Mouse (Mus musculus): ENCODE measurements at regions not wholly inside any gene's neighbourhood (a gene's known extent, or its start where the extent isn't known, plus 50 kb on each side); places are given as distances from the start of the nearest gene placed in this dataset.

- no peak overlapping the region for H3K4me2 ChIP-seq (replicated peaks)
- no peaks in the 10 kb centered on the region for H3K36me3 ChIP-seq
- H3K9ac ChIP-seq = no peak overlapping the region
- ATAC-seq (ENCODE audit: insufficient number of reproducible peaks, insufficient read depth, low FRiP score, low TSS enrichment) = no peak
- no peaks in the 10 kb centered on the region for H3K27me3 ChIP-seq
- no peaks in the 10 kb centered on the region for H3K4me1 ChIP-seq
- 61% methylated on average over 1 of the region's 1 CpGs for WGBS
- no peak overlapping the region for H3K27ac ChIP-seq
- H3K4me3 ChIP-seq = no peak overlapping the region
- no peaks in the 10 kb centered on the region for H3K9me3 ChIP-seq
Measured at GRCm38 (mm10) chr12:6211266-6211665, 835.8 kb upstream of the Klhl29 start.

- no peaks in the 10 kb centered on the region for H3K27me3 ChIP-seq
- H3K4me2 ChIP-seq (replicated peaks) = no peak overlapping the region
- H3K9ac ChIP-seq = no peak overlapping the region
- no peak overlapping the region for H3K4me3 ChIP-seq
- no peaks in the 10 kb centered on the region for H3K36me3 ChIP-seq
- H3K9me3 ChIP-seq = no peaks in the 10 kb centered on the region
- 66% methylated on average over 3 of the region's 3 CpGs for WGBS
- H3K27ac ChIP-seq = no peak overlapping the region
- no peaks in the 10 kb centered on the region for H3K4me1 ChIP-seq
- no peak for ATAC-seq (ENCODE audit: insufficient number of reproducible peaks, insufficient read depth, low FRiP score, low TSS enrichment)
Measured at GRCm38 (mm10) chr12:6189232-6189631, 813.8 kb upstream of the Klhl29 start.

- ATAC-seq (ENCODE audit: insufficient number of reproducible peaks, insufficient read depth, low FRiP score, low TSS enrichment) = no peak
Measured at GRCm38 (mm10) chr12:6168795-6169194, 793.3 kb upstream of the Klhl29 start.

GRCm38 (mm10) chr12:6154287-6154686, 778.8 kb upstream of the Klhl29 start:
- 84% methylated on average over 2 of the region's 2 CpGs for WGBS
- H3K9ac ChIP-seq = no peak overlapping the region
- H3K4me3 ChIP-seq = no peak overlapping the region
- H3K36me3 ChIP-seq = no peaks in the 10 kb centered on the region
- H3K27ac ChIP-seq = no peak overlapping the region
- H3K27me3 ChIP-seq = no peaks in the 10 kb centered on the region
- no peaks in the 10 kb centered on the region for H3K4me1 ChIP-seq
- ATAC-seq (ENCODE audit: insufficient number of reproducible peaks, insufficient read depth, low FRiP score, low TSS enrichment) = no peak
- H3K9me3 ChIP-seq = no peaks in the 10 kb centered on the region
- H3K4me2 ChIP-seq (replicated peaks) = no peak overlapping the region

More at GRCm38 (mm10) chr12:6168795-6169194, 793.3 kb upstream of the Klhl29 start:
- no peaks in the 10 kb centered on the region for H3K9me3 ChIP-seq
- no peaks in the 10 kb centered on the region for H3K4me1 ChIP-seq
- no peak overlapping the region for H3K27ac ChIP-seq
- no peak overlapping the region for H3K9ac ChIP-seq
- no peak overlapping the region for H3K4me2 ChIP-seq (replicated peaks)
- H3K4me3 ChIP-seq = no peak overlapping the region
- H3K27me3 ChIP-seq = no peaks in the 10 kb centered on the region
- no peaks in the 10 kb centered on the region for H3K36me3 ChIP-seq

- H3K4me1 ChIP-seq = no peaks in the 10 kb centered on the region
- H3K27me3 ChIP-seq = no peaks in the 10 kb centered on the region
- H3K4me2 ChIP-seq (replicated peaks) = no peak overlapping the region
- H3K4me3 ChIP-seq = no peak overlapping the region
- H3K36me3 ChIP-seq = no peaks in the 10 kb centered on the region
- ATAC-seq (ENCODE audit: insufficient number of reproducible peaks, insufficient read depth, low FRiP score, low TSS enrichment) = no peak
- H3K27ac ChIP-seq = no peak overlapping the region
- H3K9ac ChIP-seq = no peak overlapping the region
- 88% methylated on average over 3 of the region's 3 CpGs for WGBS
- no peaks in the 10 kb centered on the region for H3K9me3 ChIP-seq
Measured at GRCm38 (mm10) chr12:6151476-6151875, 776.0 kb upstream of the Klhl29 start.

- H3K36me3 ChIP-seq = no peaks in the 10 kb centered on the region
- 84% methylated on average over 2 of the region's 2 CpGs for WGBS
- no peaks in the 10 kb centered on the region for H3K9me3 ChIP-seq
- H3K4me3 ChIP-seq = no peak overlapping the region
- H3K27ac ChIP-seq = no peak overlapping the region
- no peak for ATAC-seq (ENCODE audit: insufficient number of reproducible peaks, insufficient read depth, low FRiP score, low TSS enrichment)
- H3K4me2 ChIP-seq (replicated peaks) = no peak overlapping the region
- no peaks in the 10 kb centered on the region for H3K4me1 ChIP-seq
- no peak overlapping the region for H3K9ac ChIP-seq
- H3K27me3 ChIP-seq = no peaks in the 10 kb centered on the region
Measured at GRCm38 (mm10) chr12:6132451-6132850, 757.0 kb upstream of the Klhl29 start.

- Histone ChIP-seq H3K4me1 (no peaks in the 10 kb centered on the region), H3K9ac (no peak overlapping the region), H3K27ac (no peak overlapping the region), H3K9me3 (no peaks in the 10 kb centered on the region), H3K4me2 (replicated peaks) (no peak overlapping the region), H3K27me3 (no peaks in the 10 kb centered on the region), H3K36me3 (no peaks in the 10 kb centered on the region), H3K4me3 (no peak overlapping the region)
- ATAC-seq (ENCODE audit: insufficient number of reproducible peaks, insufficient read depth, low FRiP score, low TSS enrichment) = no peak
- WGBS = 78% methylated on average over 3 of the region's 3 CpGs
Measured at GRCm38 (mm10) chr12:6119557-6119956, 744.1 kb upstream of the Klhl29 start.

GRCm38 (mm10) chr12:6115254-6115653, 739.8 kb upstream of the Klhl29 start:
- no peaks in the 10 kb centered on the region for H3K36me3 ChIP-seq
- H3K9ac ChIP-seq = no peak overlapping the region
- WGBS = 69% methylated on average over 1 of the region's 1 CpGs
- H3K27me3 ChIP-seq = no peaks in the 10 kb centered on the region
- no peaks in the 10 kb centered on the region for H3K9me3 ChIP-seq
- no peak overlapping the region for H3K27ac ChIP-seq
- H3K4me1 ChIP-seq = no peaks in the 10 kb centered on the region
- no peak overlapping the region for H3K4me3 ChIP-seq
- H3K4me2 ChIP-seq (replicated peaks) = no peak overlapping the region
- no peak for ATAC-seq (ENCODE audit: insufficient number of reproducible peaks, insufficient read depth, low FRiP score, low TSS enrichment)

- WGBS = 73% methylated on average over 1 of the region's 1 CpGs
- Histone ChIP-seq H3K4me2 (replicated peaks) (no peak overlapping the region), H3K9me3 (no peaks in the 10 kb centered on the region), H3K4me3 (no peak overlapping the region), H3K27me3 (no peaks in the 10 kb centered on the region), H3K27ac (no peak overlapping the region), H3K36me3 (no peaks in the 10 kb centered on the region), H3K4me1 (no peaks in the 10 kb centered on the region), H3K9ac (no peak overlapping the region)
- no peak for ATAC-seq (ENCODE audit: insufficient number of reproducible peaks, insufficient read depth, low FRiP score, low TSS enrichment)
Measured at GRCm38 (mm10) chr12:6097295-6097694, 721.8 kb upstream of the Klhl29 start.

- Histone ChIP-seq H3K4me3 (no peak overlapping the region), H3K4me2 (replicated peaks) (no peak overlapping the region)
- WGBS = 50% methylated on average over 3 of the region's 3 CpGs
Measured at GRCm38 (mm10) chr12:6087627-6088350, 712.3 kb upstream of the Klhl29 start.

GRCm38 (mm10) chr12:6087071-6087470, 711.6 kb upstream of the Klhl29 start:
- H3K4me3 ChIP-seq = no peak overlapping the region
- no peaks in the 10 kb centered on the region for H3K36me3 ChIP-seq
- no peak overlapping the region for H3K4me2 ChIP-seq (replicated peaks)
- H3K9me3 ChIP-seq = no peaks in the 10 kb centered on the region
- peaks cover 7% of the 10 kb centered on the region; the same call in 1 of the 2 replicates for H3K4me1 ChIP-seq
- WGBS = 49% methylated on average over 2 of the region's 2 CpGs
- H3K27me3 ChIP-seq = no peaks in the 10 kb centered on the region
- no peak overlapping the region for H3K27ac ChIP-seq
- no peak overlapping the region for H3K9ac ChIP-seq
- no peak for ATAC-seq (ENCODE audit: insufficient number of reproducible peaks, insufficient read depth, low FRiP score, low TSS enrichment)

More at GRCm38 (mm10) chr12:6087627-6088350, 712.3 kb upstream of the Klhl29 start:
- H3K27me3 ChIP-seq = no peaks in the 10 kb centered on the region
- H3K36me3 ChIP-seq = no peaks in the 10 kb centered on the region
- peaks cover 7% of the 10 kb centered on the region; the same call in 1 of the 2 replicates for H3K4me1 ChIP-seq
- H3K27ac ChIP-seq = no peak overlapping the region
- H3K9ac ChIP-seq = no peak overlapping the region
- no peaks in the 10 kb centered on the region for H3K9me3 ChIP-seq
- ATAC-seq (ENCODE audit: insufficient number of reproducible peaks, insufficient read depth, low FRiP score, low TSS enrichment) = no peak

GRCm38 (mm10) chr12:6046866-6047689, 671.6 kb upstream of the Klhl29 start:
- Histone ChIP-seq H3K27me3 (no peaks in the 10 kb centered on the region), H3K4me1 (no peaks in the 10 kb centered on the region), H3K27ac (no peak overlapping the region), H3K9me3 (no peaks in the 10 kb centered on the region), H3K4me2 (replicated peaks) (no peak overlapping the region), H3K36me3 (no peaks in the 10 kb centered on the region), H3K9ac (no peak overlapping the region), H3K4me3 (no peak overlapping the region)
- 65% methylated on average over 9 of the region's 9 CpGs for WGBS
- ATAC-seq (ENCODE audit: insufficient number of reproducible peaks, insufficient read depth, low FRiP score, low TSS enrichment) = no peak
